In genomic region chr16:56283873-56284272, GRCm38 (mm10) we compare ENCODE assay signal across 29 mouse cellular contexts.
"Had no signal": no experiment of that assay in that cellular context is flagged by ENCODE, and none has a peak within 500 bp of the region (broad histone marks: within the 10 kb centered on the region; RNA-seq: fewer than 3 reads in every experiment).

No protein-coding gene starts in this region.

- H3K9ac ChIP-seq: limb, embryonic 12.5 days; limb, embryonic 13.5 days; limb, embryonic 15.5 days; liver, embryonic 12.5 days; liver, embryonic 13.5 days; liver, embryonic 14.5 days; liver, embryonic 15.5 days; liver, postnatal 0 days; lung, embryonic 14.5 days; lung, embryonic 15.5 days; midbrain, embryonic 12.5 days; midbrain, embryonic 13.5 days; midbrain, embryonic 15.5 days; neural tube, embryonic 12.5 days had no signal

- H3K36me3 ChIP-seq: limb, embryonic 10.5 days; limb, embryonic 12.5 days; limb, embryonic 13.5 days; limb, embryonic 15.5 days; liver, embryonic 12.5 days; liver, embryonic 13.5 days; liver, embryonic 15.5 days; lung, embryonic 15.5 days; midbrain, embryonic 10.5 days; midbrain, embryonic 12.5 days; midbrain, embryonic 13.5 days; midbrain, embryonic 15.5 days; neural tube, embryonic 12.5 days had no signal

- H3K27ac ChIP-seq: limb, embryonic 10.5 days; limb, embryonic 12.5 days; limb, embryonic 13.5 days; limb, embryonic 15.5 days; liver, embryonic 12.5 days; liver, embryonic 13.5 days; liver, embryonic 14.5 days; liver, embryonic 15.5 days; lung, embryonic 15.5 days; macrophage; midbrain, embryonic 10.5 days; midbrain, embryonic 12.5 days; midbrain, embryonic 13.5 days; midbrain, embryonic 15.5 days; neural tube, embryonic 12.5 days had no signal

- H3K4me2 ChIP-seq: limb, embryonic 12.5 days; limb, embryonic 13.5 days; limb, embryonic 15.5 days; liver, embryonic 11.5 days; liver, embryonic 12.5 days; liver, embryonic 13.5 days; liver, embryonic 15.5 days; lung, embryonic 14.5 days; lung, embryonic 15.5 days; midbrain, embryonic 11.5 days; midbrain, embryonic 12.5 days; midbrain, embryonic 13.5 days; midbrain, embryonic 15.5 days; neural tube, embryonic 12.5 days had no signal

- DNase-seq: liver; liver, embryonic 13.5 days; liver, postnatal 0 days; lung, adult 18-20 months; lung, adult 2 months; lung, embryonic 14.5 days; lung, postnatal 10 days; lung, postnatal 14 days; lung, postnatal 36 days; lung, postnatal 4 days; midbrain, embryonic 14.5 days had no signal

- H3K27me3 ChIP-seq: limb, embryonic 12.5 days; limb, embryonic 13.5 days; limb, embryonic 15.5 days; liver, embryonic 12.5 days; liver, embryonic 13.5 days; liver, embryonic 15.5 days; lung, embryonic 15.5 days; megakaryocyte, embryonic 14.5 days; midbrain, embryonic 12.5 days; midbrain, embryonic 13.5 days; midbrain, embryonic 15.5 days; neural tube, embryonic 12.5 days had no signal

- H3K4me3 ChIP-seq: limb, embryonic 10.5 days; limb, embryonic 12.5 days; limb, embryonic 13.5 days; limb, embryonic 15.5 days; liver, embryonic 12.5 days; liver, embryonic 13.5 days; liver, embryonic 15.5 days; lung, embryonic 15.5 days; megakaryocyte, embryonic 14.5 days; midbrain, embryonic 10.5 days; midbrain, embryonic 12.5 days; midbrain, embryonic 13.5 days; midbrain, embryonic 15.5 days; myocyte; neural tube, embryonic 12.5 days had no signal

- H3K9me3 ChIP-seq: limb, embryonic 10.5 days; limb, embryonic 12.5 days; limb, embryonic 13.5 days; limb, embryonic 15.5 days; liver, embryonic 12.5 days; liver, embryonic 13.5 days; liver, embryonic 15.5 days; lung, embryonic 15.5 days; megakaryocyte, embryonic 14.5 days; midbrain, embryonic 10.5 days; midbrain, embryonic 12.5 days; midbrain, embryonic 13.5 days; midbrain, embryonic 15.5 days; neural tube, embryonic 12.5 days had no signal

- H3K4me1 ChIP-seq: limb, embryonic 12.5 days; limb, embryonic 13.5 days; limb, embryonic 15.5 days; liver, embryonic 12.5 days; liver, embryonic 13.5 days; liver, embryonic 15.5 days; lung, embryonic 15.5 days; megakaryocyte, embryonic 14.5 days; midbrain, embryonic 10.5 days; midbrain, embryonic 12.5 days; midbrain, embryonic 13.5 days; midbrain, embryonic 15.5 days; neural tube, embryonic 12.5 days had no signal
